Mouse (Mus musculus): ENCODE measurements around the gene Wdr25.

- TF ChIP-seq GATA1 (IDR thresholded peaks at IDR 0.05; ENCODE audit: low read length) (no peak), TAL1 (IDR thresholded peaks at IDR 0.05; ENCODE audit: low read length) (no peak)
Measured at GRCm38 (mm10) chr12:108928249-108928648, 34.8 kb downstream of the Wdr25 start.

Data from erythroblast, embryonic 14.5 days (primary cell).